Mouse (Mus musculus): Measurements from ENCODE around the gene Pax7.

Pax7 gene

GRCm38 (mm10) chr4:139830581-139831387 lies 2.5 kb downstream of the Pax7 start:
- DNase-seq (ENCODE audit: low spot score): peak; percentile 59

GRCm38 (mm10) chr4:139830053-139830452 lies 3.3 kb downstream of the Pax7 start:
- DNase-seq (ENCODE audit: low spot score): no peak

GRCm38 (mm10) chr4:139828871-139829590 lies 4.3 kb downstream of the Pax7 start:
- peak; percentile 19 for DNase-seq (ENCODE audit: low spot score)

DNA sequence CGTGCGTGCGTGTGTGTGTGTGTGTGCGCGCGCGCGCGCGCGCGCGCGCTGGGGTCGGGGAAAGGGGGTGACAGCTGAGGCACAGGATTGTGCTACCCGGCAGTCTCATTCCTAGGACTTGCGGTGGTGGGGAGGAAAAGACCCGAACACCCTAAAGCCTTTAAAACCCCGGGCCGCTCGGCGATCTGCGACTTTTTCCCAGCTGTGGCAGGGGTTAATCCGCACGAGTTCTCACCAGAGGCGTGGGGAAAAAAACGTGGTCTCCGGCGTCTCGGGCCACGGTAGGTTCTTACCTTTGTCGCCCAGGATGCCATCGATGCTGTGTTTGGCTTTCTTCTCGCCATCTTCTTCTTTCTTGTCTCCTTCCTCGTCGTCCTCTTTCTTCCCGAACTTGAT lies 5.0 kb downstream of the Pax7 start:
- DNase-seq (ENCODE audit: low spot score): peak; percentile 42

DNA sequence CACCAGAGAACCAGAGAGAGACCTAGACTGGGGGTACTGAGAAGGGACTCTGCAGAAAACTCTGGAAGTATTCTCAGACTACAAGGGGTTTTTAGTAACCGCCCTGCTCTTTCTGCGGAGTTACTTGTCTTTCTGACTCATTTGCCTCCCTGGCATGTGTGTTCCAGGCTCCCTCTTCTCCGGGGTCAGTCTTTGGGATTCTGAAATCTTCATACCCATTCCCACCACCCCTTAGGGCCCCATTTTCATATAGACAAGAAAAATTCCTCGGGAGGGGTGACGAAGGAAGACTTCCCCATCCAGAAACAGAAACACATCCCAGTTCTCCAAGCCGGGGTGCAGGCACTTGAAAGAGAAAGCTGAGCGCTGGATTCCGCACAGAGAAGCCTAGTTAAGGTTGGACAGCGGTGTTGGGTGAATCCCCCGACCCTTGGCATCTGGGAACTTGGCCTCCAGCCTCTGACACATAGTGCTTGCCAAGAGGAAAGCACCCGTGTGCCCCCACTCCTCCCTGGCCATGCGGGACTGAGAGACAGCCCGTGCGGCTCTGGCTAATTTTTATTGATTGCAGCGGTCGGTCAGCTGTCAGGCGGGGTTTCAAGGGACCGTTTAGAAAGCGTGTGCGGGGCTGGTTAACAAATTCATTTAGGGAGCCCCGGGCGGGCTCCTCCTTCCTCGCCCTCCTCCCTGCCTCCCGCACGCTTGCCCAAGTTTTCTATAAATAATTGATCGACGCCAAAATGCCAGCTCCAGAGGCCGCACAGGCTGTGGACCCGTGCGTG lies 5.6 kb downstream of the Pax7 start:
- DNase-seq (ENCODE audit: low spot score): peak; percentile 44

GRCm38 (mm10) chr4:139826231-139826630 lies 7.1 kb downstream of the Pax7 start:
- DNase-seq (ENCODE audit: low spot score): peak; percentile 30

- peak; percentile 44 for DNase-seq (ENCODE audit: low spot score)
Observed at GRCm38 (mm10) chr4:139825326-139826112, 7.8 kb downstream of the Pax7 start.

DNA sequence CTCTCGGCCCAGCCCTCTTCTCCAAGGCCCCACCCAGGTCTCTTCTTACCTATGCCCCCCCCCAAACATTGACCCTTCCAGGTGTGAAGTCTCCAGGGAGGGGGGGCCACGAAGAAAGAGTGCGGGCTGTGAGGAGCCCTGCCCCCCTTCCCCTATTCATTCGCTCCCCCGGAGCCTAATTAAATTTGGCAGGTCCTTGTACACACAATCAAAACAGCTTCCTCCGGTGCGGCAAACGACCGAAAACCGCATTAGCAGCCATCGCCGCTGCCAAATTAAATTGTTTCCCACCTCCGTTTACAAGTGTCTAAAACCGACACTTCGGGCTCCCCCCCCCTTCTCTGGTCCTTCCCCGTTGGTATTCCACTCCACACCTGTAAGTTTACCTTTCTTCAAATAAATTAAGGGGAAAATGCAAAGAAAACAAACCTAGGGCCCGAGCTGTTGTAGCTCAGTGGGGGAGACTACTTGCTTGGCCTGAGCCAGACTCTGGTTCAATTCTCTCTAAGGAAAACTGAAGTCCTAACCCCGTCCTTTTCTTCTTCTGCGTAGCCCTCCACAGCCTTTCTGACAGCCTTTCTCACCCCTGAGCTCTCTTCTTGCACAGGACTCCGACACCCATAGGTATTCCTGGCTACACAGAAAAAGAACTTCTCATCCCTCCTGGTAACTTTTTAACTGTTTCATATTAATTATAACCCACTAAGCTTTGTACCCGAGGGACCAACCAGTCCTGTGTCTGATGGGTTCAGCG lies 8.6 kb downstream of the Pax7 start:
- peak; percentile 48 for DNase-seq (ENCODE audit: low spot score)

DNA sequence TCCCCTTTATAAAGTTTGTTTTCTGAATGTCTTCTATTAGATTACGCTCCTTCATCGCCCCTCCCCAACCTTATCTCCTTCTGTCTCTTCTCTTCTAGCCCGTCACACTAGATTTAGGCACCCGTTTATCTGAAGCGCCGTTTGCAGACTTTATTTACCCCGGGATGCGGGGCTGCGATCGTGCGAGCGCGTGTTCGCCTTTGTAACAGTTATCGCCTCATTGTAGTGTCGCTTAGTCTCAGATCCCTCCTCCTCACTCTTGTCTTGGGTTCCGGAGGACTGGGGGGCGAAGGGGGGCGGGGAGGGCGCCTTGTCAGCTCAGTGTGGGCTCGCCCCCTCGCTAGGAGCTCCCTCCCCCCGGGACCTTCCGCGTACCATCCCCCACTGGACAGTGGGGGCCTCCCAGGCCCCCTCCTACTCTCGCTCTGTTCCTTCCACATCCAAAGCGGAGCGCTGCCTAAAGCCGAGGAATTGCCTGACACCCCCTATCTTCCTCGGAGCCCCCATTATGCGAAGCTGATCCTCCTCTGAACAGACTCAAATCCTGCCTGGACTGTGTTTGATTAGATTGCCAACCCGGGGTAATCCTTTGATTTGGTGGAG lies 9.4 kb downstream of the Pax7 start:
- peak; percentile 51 for DNase-seq (ENCODE audit: low spot score)

DNA sequence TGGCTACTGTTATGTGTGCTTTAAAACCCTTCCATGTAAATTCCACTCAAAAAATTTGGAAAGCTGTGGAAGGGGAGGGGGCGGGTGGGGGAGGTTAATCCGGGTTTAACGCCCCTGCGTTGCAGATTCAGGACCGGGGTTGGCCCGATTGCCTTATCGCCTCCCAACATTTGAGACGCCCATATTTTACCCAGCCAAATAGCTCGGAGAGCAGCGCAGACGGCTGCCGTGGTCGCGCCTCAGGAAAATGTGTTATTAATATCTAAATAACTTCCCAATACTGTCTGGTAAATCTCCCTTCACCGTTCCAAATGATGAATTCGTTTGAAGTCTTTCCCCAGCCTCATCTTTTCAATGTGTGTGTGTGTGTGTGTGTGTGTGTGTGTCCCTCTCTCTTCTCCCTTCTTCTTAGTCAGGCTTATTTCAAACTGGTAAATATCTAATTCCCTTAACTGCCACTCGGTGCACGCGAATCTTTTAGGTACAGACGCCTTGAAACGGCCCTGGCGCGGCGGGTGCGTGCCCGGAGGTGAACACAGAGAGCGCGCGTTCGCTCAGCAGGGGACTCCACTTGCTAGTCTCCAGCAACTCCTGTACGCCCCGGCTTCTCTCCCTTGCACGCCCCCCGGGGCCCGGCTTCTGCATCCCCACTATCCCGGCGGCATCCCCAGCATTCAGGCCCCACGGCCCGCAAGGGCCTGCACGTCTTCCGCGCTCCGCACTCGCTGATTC lies 10.0 kb downstream of the Pax7 start:
- DNase-seq (ENCODE audit: low spot score): peak; percentile 66

DNA sequence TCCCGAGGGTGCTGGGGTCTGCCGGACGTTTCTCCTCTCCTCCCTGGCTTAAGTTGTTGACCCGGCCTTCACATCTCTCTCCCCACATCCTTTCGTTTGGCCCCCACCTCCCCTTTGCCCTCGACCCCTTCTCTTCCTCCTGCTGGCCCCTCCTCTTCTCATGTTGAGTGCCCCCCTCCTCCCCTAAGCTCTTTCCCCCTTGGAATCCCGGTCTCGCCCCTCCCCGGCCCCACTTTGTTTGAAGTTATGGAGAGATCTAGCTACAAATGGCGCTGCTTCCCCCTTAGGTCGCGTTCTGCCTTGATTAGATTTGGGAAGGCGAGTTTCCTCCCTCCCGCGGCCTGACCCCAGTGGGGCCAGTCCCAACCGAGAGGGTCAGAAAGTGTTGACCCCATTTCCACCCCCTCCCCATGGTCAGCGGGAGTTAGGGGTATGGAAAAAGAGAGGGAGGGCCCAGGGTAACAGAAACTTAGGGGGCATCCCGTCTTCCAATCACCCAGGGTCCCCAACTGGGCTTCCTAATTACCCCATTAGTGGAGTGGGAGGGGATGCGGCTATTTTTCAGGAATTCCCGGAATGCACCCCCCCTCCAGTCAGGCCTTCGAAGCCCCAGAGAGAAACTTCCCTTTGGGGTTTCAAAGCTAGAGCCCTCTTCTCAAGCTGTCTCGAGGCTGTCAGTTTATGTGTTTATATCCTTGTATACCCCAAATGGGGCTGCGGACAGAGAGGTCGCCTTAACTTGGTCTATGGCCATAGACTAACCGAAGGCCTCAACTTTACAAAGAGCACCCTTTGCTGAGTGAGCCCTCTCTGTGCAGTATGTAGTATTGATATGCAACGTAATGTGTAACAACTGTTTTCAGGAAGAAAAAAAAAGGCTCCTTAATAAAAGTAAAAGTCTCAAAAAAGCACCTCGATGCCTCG lies 10.9 kb downstream of the Pax7 start:
- DNase-seq (ENCODE audit: low spot score): peak; percentile 58

DNA sequence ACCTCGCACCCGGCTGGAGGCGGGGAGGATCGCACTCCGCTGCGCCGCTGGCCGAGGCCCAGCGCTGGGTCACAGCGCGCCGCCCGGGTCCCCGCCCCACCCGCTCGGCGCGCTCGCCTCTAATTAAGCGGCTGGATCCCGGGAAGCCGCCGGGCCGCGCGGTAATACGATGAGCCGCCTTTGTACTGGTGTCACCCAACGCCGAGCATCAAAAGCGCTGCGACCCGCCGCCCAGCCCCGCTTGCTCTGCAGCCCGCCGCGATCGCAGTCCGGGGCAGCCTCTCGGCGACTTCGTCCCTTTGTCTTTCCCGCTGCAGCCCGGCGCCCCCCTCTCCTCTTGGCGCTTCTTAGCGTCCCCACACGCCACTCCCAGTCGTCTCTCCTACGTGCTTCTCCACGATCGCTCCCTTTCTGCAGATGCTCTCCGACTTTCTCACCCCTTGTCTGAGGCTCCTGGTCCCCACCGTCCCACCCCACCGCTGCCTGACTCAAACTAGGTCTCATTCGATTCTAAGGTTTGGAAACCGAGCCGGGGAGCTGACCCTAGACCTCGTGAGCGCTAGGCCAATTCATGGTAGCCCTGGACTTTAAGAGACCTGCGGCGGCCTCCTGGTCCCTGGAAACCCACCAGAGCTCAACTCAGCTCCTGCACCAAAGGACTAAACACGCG lies 11.7 kb downstream of the Pax7 start:
- DNase-seq (ENCODE audit: low spot score): peak; percentile 81

DNA sequence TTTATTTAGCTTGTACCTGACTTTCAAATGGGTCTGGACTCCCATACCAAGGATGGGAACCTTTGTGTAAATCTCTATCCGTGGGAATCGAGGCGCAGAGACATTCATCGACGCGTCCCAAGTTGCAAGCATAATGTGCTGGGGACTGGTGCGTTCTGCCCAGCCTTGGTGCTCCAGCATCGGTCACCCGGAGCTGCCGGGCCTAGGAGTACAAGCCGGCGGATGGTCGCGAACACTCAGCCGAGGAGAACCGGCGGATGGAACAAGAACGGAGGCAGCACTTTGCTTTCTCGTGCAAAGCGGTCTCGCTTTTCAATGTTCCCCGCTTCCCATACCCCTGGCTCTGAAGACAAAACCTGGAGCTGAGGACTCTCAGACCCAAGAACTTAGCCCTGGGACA lies 12.3 kb downstream of the Pax7 start:
- DNase-seq (ENCODE audit: low spot score): no peak

- DNase-seq (ENCODE audit: low spot score): peak; percentile 54
Observed at GRCm38 (mm10) chr4:139819411-139820030, 13.8 kb downstream of the Pax7 start.

- DNase-seq (ENCODE audit: low spot score): peak; percentile 52
Observed at GRCm38 (mm10) chr4:139818163-139818562, 15.2 kb downstream of the Pax7 start.

- DNase-seq (ENCODE audit: low spot score): no peak
Observed at GRCm38 (mm10) chr4:139813371-139813960, 19.9 kb downstream of the Pax7 start.

GRCm38 (mm10) chr4:139811901-139812300 lies 21.4 kb downstream of the Pax7 start:
- no peak for DNase-seq (ENCODE audit: low spot score)

Measured in embryo, embryonic 10.5 days (tissue).